23 mouse cellular contexts compared by ENCODE assay signal in the genomic region with DNA sequence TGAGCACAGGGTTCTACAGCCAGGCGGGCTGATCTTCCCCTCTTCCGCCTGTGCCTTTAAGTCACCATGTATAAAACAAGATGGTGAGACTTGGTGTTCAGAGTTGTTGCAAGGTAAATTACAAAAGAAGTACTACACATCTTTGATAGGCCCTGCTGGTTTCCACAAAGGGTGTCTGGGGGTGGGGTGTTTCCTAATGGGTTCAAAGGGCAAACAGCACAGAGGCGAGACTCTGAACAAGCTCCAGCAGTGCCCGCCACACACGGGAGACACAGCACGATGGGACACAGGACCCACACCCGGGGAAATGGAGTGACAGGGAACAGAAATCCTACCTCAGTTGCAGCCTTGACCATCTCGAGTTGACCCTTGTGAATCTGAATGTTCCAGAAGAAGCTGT.
"Had no signal": no experiment of that assay in that cellular context is flagged by ENCODE, and none has a peak within 500 bp of the region (broad histone marks: within the 10 kb centered on the region; RNA-seq: fewer than 3 reads in every experiment).

No protein-coding gene starts in this region.

- H3K4me2 ChIP-seq: limb, embryonic 13.5 days; liver, embryonic 13.5 days; lung, embryonic 15.5 days; midbrain, embryonic 13.5 days; neural tube, embryonic 13.5 days; stomach, embryonic 15.5 days had no signal

- H3K27ac ChIP-seq: limb, embryonic 10.5 days; limb, embryonic 13.5 days; liver, embryonic 13.5 days; lung, embryonic 15.5 days; midbrain, embryonic 10.5 days; midbrain, embryonic 13.5 days; neural tube, embryonic 13.5 days; stomach, embryonic 15.5 days had no signal

- ATAC-seq: midbrain, embryonic 13.5 days; midbrain, embryonic 16.5 days had no signal

- H3K27me3 ChIP-seq: limb, embryonic 13.5 days; liver, embryonic 13.5 days; lung, embryonic 15.5 days; megakaryocyte, embryonic 14.5 days; midbrain, embryonic 13.5 days; neural tube, embryonic 13.5 days; stomach, embryonic 15.5 days had no signal

- H3K9ac ChIP-seq: limb, embryonic 13.5 days; liver, embryonic 13.5 days; lung, embryonic 15.5 days; midbrain, embryonic 13.5 days; neural tube, embryonic 13.5 days; stomach, embryonic 15.5 days had no signal

- H3K4me1 ChIP-seq: limb, embryonic 10.5 days; limb, embryonic 13.5 days; midbrain, embryonic 10.5 days; midbrain, embryonic 13.5 days; neural tube, embryonic 13.5 days had no signal

- H3K4me3 ChIP-seq: limb, embryonic 10.5 days; limb, embryonic 13.5 days; liver, embryonic 13.5 days; lung, embryonic 15.5 days; megakaryocyte, embryonic 14.5 days; midbrain, embryonic 10.5 days; midbrain, embryonic 13.5 days; myocyte; neural tube, embryonic 13.5 days; stomach, embryonic 15.5 days had no signal

- DNase-seq: kidney, adult 18-20 months; kidney, adult 9 months; kidney, postnatal 14 days; kidney, postnatal 4 days; layer of hippocampus, adult 9-11 months; liver, embryonic 13.5 days; lung, adult 18-20 months; lung, postnatal 10 days; lung, postnatal 36 days; retina, postnatal 1 day; right cerebral cortex, postnatal 25 days; spleen, adult 18-20 months; thymus, postnatal 36 days had no signal

- H3K9me3 ChIP-seq: limb, embryonic 10.5 days; limb, embryonic 13.5 days; liver, embryonic 13.5 days; lung, embryonic 15.5 days; megakaryocyte, embryonic 14.5 days; midbrain, embryonic 10.5 days; midbrain, embryonic 13.5 days; neural tube, embryonic 13.5 days; stomach, embryonic 15.5 days had no signal
